Mouse (Mus musculus) MEL (cell line): ENCODE data around the gene Gm11060. TPM values are rescaled to one million over a fixed set of nuclear protein-coding genes. Genes with fewer than 3 reads are reported as not detected.

Experiments
- DNase-seq: peaks from one replicate; pipeline ENCODE4 v3.0.0; 2011; ENCODE audit warnings: low read depth, low spot score
- H3K27ac ChIP-seq: 2 replicates; pipeline ENCODE4 v1.5.1; 2012; ENCODE audit warnings: low read depth, mild to moderate bottlenecking, control low read depth, low read length, moderate library complexity; ENCODE audit not compliant: control insufficient read depth
- H3K27me3 ChIP-seq, 2 experiments: fragments of 150-350 bp in 1 of 2; sonication (generic) in 1 of 2; 2 replicates each; pipeline ENCODE4 v1.6.1; 2012; ENCODE audit warnings: low read length in 2 of 2, mild to moderate bottlenecking in 2 of 2, improper control_type of control experiment in 1 of 2, moderate library complexity in 1 of 2; ENCODE audit not compliant: insufficient read depth in 2 of 2, control insufficient read depth in 1 of 2
- H3K36me3 ChIP-seq, 2 experiments: 2 replicates each; pipeline ENCODE4 v1.6.1; 2012 to 2014; ENCODE audit warnings: low read length in 2 of 2, improper control_type of control experiment in 1 of 2, inconsistent platforms in 1 of 2, mild to moderate bottlenecking in 1 of 2; ENCODE audit not compliant: insufficient read depth in 2 of 2, control insufficient read depth in 1 of 2
- H3K4me1 ChIP-seq, 2 experiments: fragments of 150-350 bp in 1 of 2; sonication (generic) in 1 of 2; 2 replicates each; pipeline ENCODE4 v1.6.1; 2012; ENCODE audit warnings: low read length in 2 of 2, improper control_type of control experiment in 1 of 2, mild to moderate bottlenecking in 1 of 2; ENCODE audit not compliant: insufficient read depth in 2 of 2, control insufficient read depth in 1 of 2
- H3K4me3 ChIP-seq, 2 experiments: fragments of 150-350 bp in 1 of 2; sonication (generic) in 1 of 2; 2 replicates each; pipeline ENCODE4 v1.5.1; 2012; ENCODE audit warnings: low read depth in 2 of 2, low read length in 2 of 2, mild to moderate bottlenecking in 2 of 2, moderate library complexity in 2 of 2, control low read depth in 1 of 2, improper control_type of control experiment in 1 of 2; ENCODE audit not compliant: control insufficient read depth in 1 of 2, insufficient read depth in 1 of 2
- H3K79me2 ChIP-seq: 2 replicates; pipeline ENCODE4 v1.6.1; 2012; ENCODE audit warnings: mild to moderate bottlenecking, low read length, moderate library complexity; ENCODE audit not compliant: control insufficient read depth, poor library complexity, insufficient read depth
- H3K9ac ChIP-seq: 2 replicates; pipeline ENCODE4 v1.6.1; 2012; ENCODE audit warnings: low read depth, mild to moderate bottlenecking, control low read depth, low read length, moderate library complexity; ENCODE audit not compliant: control insufficient read depth, poor library complexity, severe bottlenecking
- H3K9me3 ChIP-seq: fragments of 150-350 bp; sonication (generic); replicated peaks from 2 replicates; pipeline ENCODE4 v1.6.1; 2012; ENCODE audit warnings: mild to moderate bottlenecking, low read length, improper control_type of control experiment, moderate library complexity; ENCODE audit not compliant: insufficient read depth
- BHLHE40 ChIP-seq: IDR thresholded peaks from 2 replicates; pipeline ENCODE4 v1.6.1; 2012; ENCODE audit warnings: low read depth, mild to moderate bottlenecking, inconsistent platforms, low read length, improper control_type of control experiment, borderline replicate concordance
- CHD2 ChIP-seq: IDR thresholded peaks from 2 replicates; pipeline ENCODE4 v1.6.1; 2011; ENCODE audit warnings: low read length, improper control_type of control experiment
- CTCF ChIP-seq, 3 experiments: IDR thresholded peaks in 2 of 3; conservative IDR thresholded peaks in 1 of 3; 2 replicates each; pipeline ENCODE4 v1.5.1; 2011 to 2012; ENCODE audit warnings: low read length in 3 of 3, low read depth in 2 of 3, mild to moderate bottlenecking in 2 of 3, improper control_type of control experiment in 1 of 3, inconsistent platforms in 1 of 3, mixed read lengths in 1 of 3, moderate library complexity in 1 of 3; ENCODE audit not compliant: control insufficient read depth in 1 of 3, insufficient read depth in 1 of 3, poor library complexity in 1 of 3, severe bottlenecking in 1 of 3
- EP300 ChIP-seq, 2 experiments: IDR thresholded peaks; 2 replicates each; pipeline ENCODE4 v1.6.1; 2011; ENCODE audit warnings: improper control_type of control experiment in 2 of 2, low read length in 2 of 2, low read depth in 1 of 2, mild to moderate bottlenecking in 1 of 2
- ETS1 ChIP-seq: IDR thresholded peaks from 2 replicates; pipeline ENCODE4 v1.6.1; 2012; ENCODE audit warnings: low read depth, mild to moderate bottlenecking, inconsistent platforms, low read length, improper control_type of control experiment, moderate library complexity
- GABPA ChIP-seq: IDR thresholded peaks from 2 replicates; pipeline ENCODE4 v1.6.1; 2012; ENCODE audit warnings: low read depth, mild to moderate bottlenecking, inconsistent platforms, low read length, improper control_type of control experiment, moderate library complexity
- JUND ChIP-seq: IDR thresholded peaks from 2 replicates; pipeline ENCODE4 v1.6.1; 2011; ENCODE audit warnings: low read depth, mild to moderate bottlenecking, improper control_type of control experiment, low read length
- KAT2A ChIP-seq: conservative IDR thresholded peaks from 2 replicates; pipeline ENCODE4 v1.6.1; 2012; ENCODE audit warnings: low read depth, low read length, improper control_type of control experiment, inconsistent platforms
- MAFK ChIP-seq: IDR thresholded peaks from 2 replicates; pipeline ENCODE4 v1.6.1; 2011; ENCODE audit warnings: low read depth, mild to moderate bottlenecking, low read length, improper control_type of control experiment, borderline replicate concordance
- MAX ChIP-seq: IDR thresholded peaks from 2 replicates; pipeline ENCODE4 v1.6.1; 2011; ENCODE audit warnings: low read length, improper control_type of control experiment
- MAZ ChIP-seq: IDR thresholded peaks from 2 replicates; pipeline ENCODE4 v1.6.1; 2012; ENCODE audit warnings: low read depth, mild to moderate bottlenecking, inconsistent platforms, low read length, improper control_type of control experiment
- MEF2A ChIP-seq: IDR thresholded peaks from 2 replicates; pipeline ENCODE4 v1.6.1; 2014; ENCODE audit warnings: low read depth, mild to moderate bottlenecking, inconsistent platforms, low read length, improper control_type of control experiment; ENCODE audit not compliant: poor library complexity, insufficient replicate concordance, severe bottlenecking; ENCODE audit errors: extremely low read depth
- MYB ChIP-seq: IDR thresholded peaks from 2 replicates; pipeline ENCODE4 v1.6.1; 2011; ENCODE audit warnings: mild to moderate bottlenecking, low read depth, low read length, improper control_type of control experiment
- MYC ChIP-seq: IDR thresholded peaks from 2 replicates; pipeline ENCODE4 v1.6.1; 2011; ENCODE audit warnings: low read depth, mild to moderate bottlenecking, low read length, improper control_type of control experiment, moderate library complexity
- NELFE ChIP-seq: IDR thresholded peaks from 2 replicates; pipeline ENCODE4 v1.6.1; 2011; ENCODE audit warnings: low read depth, low read length, improper control_type of control experiment
- POLR2AphosphoS2 ChIP-seq: IDR thresholded peaks from 2 replicates; pipeline ENCODE4 v1.6.1; 2011; ENCODE audit warnings: low read length, improper control_type of control experiment
- RCOR1 ChIP-seq: IDR thresholded peaks from 2 replicates; pipeline ENCODE4 v1.6.1; 2012; ENCODE audit warnings: low read depth, mild to moderate bottlenecking, inconsistent platforms, low read length, improper control_type of control experiment
- SIN3A ChIP-seq: IDR thresholded peaks from 2 replicates; pipeline ENCODE4 v1.6.1; 2012; ENCODE audit warnings: low read length, improper control_type of control experiment, inconsistent platforms
- SMC3 ChIP-seq: IDR thresholded peaks from 2 replicates; pipeline ENCODE4 v1.6.1; 2011; ENCODE audit warnings: low read depth, low read length, improper control_type of control experiment
- TBP ChIP-seq: IDR thresholded peaks from 2 replicates; pipeline ENCODE4 v1.8.0; 2011; ENCODE audit warnings: low read depth, low read length, improper control_type of control experiment
- TCF12 ChIP-seq: IDR thresholded peaks from 2 replicates; pipeline ENCODE4 v1.6.1; 2014; ENCODE audit warnings: low read depth, mild to moderate bottlenecking, inconsistent platforms, low read length, improper control_type of control experiment, moderate library complexity
- USF1 ChIP-seq: IDR thresholded peaks from 2 replicates; pipeline ENCODE4 v1.6.1; 2014; ENCODE audit warnings: low read depth, mild to moderate bottlenecking, inconsistent platforms, low read length, improper control_type of control experiment, moderate library complexity
- ZC3H11A ChIP-seq: IDR thresholded peaks from 2 replicates; pipeline ENCODE4 v1.6.1; 2012; ENCODE audit warnings: low read depth, mild to moderate bottlenecking, inconsistent platforms, low read length, improper control_type of control experiment
- ZKSCAN1 ChIP-seq: IDR thresholded peaks from 2 replicates; pipeline ENCODE4 v1.6.1; 2012; ENCODE audit warnings: low read depth, mild to moderate bottlenecking, inconsistent platforms, low read length, improper control_type of control experiment, moderate library complexity
- polyA plus RNA-seq, 2 experiments: library from polyadenylated mRNA; stranded (reverse) in 1 of 2; unstranded in 1 of 2; fragments of >175 nt in 1 of 2; fragments of >200 nt in 1 of 2; gene quantifications; 2 replicates each; pipeline versions ENCODE4 v1.2.1 to v1.2.4; 2012; ENCODE audit warnings: low replicate concordance in 2 of 2, low read depth in 1 of 2; ENCODE audit not compliant: insufficient read length in 2 of 2, insufficient read depth in 1 of 2, missing spikeins in 1 of 2
- total RNA-seq: library from RNA; depleted of rRNA; stranded (reverse); fragments of 300-350 nt; gene quantifications from 2 replicates; pipeline ENCODE4 v1.2.3, GENCODE M21; 2012

The Gm11060 gene
- total and polyA plus RNA-seq, 3 experiments = not detected

- H3K79me2 ChIP-seq = no peaks in the 10 kb centered on the region
- no peaks in the 10 kb centered on the region for H3K36me3 ChIP-seq
- H3K27me3 ChIP-seq = peaks cover 2 to 5% of the 10 kb centered on the region in 2 experiments
- no peaks in the 10 kb centered on the region for H3K4me1 ChIP-seq
- no peak overlapping the region for H3K4me3 ChIP-seq
- no peak overlapping the region for H3K27ac ChIP-seq
- no peaks in the 10 kb centered on the region for H3K9me3 ChIP-seq
- TF ChIP-seq TBP = no peak
- TF ChIP-seq BHLHE40 = no peak
- TF ChIP-seq ZKSCAN1 = no peak
- no peak for TF ChIP-seq SMC3
- TF ChIP-seq CTCF (IDR thresholded peaks at IDR 0.05 in 2 of 3, conservative IDR thresholded peaks at IDR 0.05 in 1 of 3; ENCODE audit: control insufficient read depth in 1 of 3, insufficient read depth in 1 of 3, low read depth in 2 of 3, low read length in 3 of 3, poor library complexity in 1 of 3, severe bottlenecking in 1 of 3) = no peak
- no peak for TF ChIP-seq MAFK
- no peak for TF ChIP-seq NELFE
- no peak for TF ChIP-seq POLR2AphosphoS2
- TF ChIP-seq TCF12 = no peak
- TF ChIP-seq MEF2A = no peak
- TF ChIP-seq MAZ = no peak
- TF ChIP-seq EP300 (IDR thresholded peaks at IDR 0.05; ENCODE audit: low read depth in 1 of 2, low read length in 2 of 2) = no peak
- TF ChIP-seq, all 39 proteins: peak for 0
- H3K9ac ChIP-seq = no peak overlapping the region
- no peak for DNase-seq
Observed at GRCm38 (mm10) chr2:105131811-105132100, 39.9 kb downstream of the Gm11060 start.

- H3K4me3 ChIP-seq = no peak overlapping the region
- no peaks in the 10 kb centered on the region for H3K79me2 ChIP-seq
- no peak overlapping the region for H3K9ac ChIP-seq
- no peaks in the 10 kb centered on the region for H3K36me3 ChIP-seq
- peaks cover 5 to 6% of the 10 kb centered on the region in 2 experiments for H3K27me3 ChIP-seq
- H3K4me1 ChIP-seq = no peaks in the 10 kb centered on the region
- DNase-seq = no peak
- TF ChIP-seq POLR2AphosphoS2 (no peak), TBP (no peak), MYC (no peak), TCF12 (no peak), MYB (no peak), SIN3A (no peak), USF1 (no peak), ZC3H11A (no peak), CHD2 (no peak), KAT2A (no peak), ETS1 (no peak), NELFE (no peak), MAX (no peak), ZKSCAN1 (no peak), JUND (no peak), GABPA (no peak), RCOR1 (no peak)
- TF ChIP-seq, all 39 proteins: peak for 0
- Histone ChIP-seq H3K9me3 (no peaks in the 10 kb centered on the region), H3K27ac (no peak overlapping the region)
Observed at GRCm38 (mm10) chr2:105132300-105132699, 40.5 kb downstream of the Gm11060 start.
